Mouse (Mus musculus) large intestine, adult 2 months (tissue): ENCODE results near the gene Gm4756. TPM values are rescaled to one million over a fixed set of nuclear protein-coding genes. Genes with fewer than 3 reads are reported as not detected.
"Not testable (repeated sequence)": the region's sequence is repeated elsewhere in the genome, so short reads cannot be mapped to it uniquely, and the experiment has no call there.

Experiments
- DNase-seq: peaks from one replicate; pipeline ENCODE4 v3.0.0-alpha.2; 2012; ENCODE audit warnings: low read depth, low spot score
- WGBS: fragments of 180-500 bp; shearing (Covaris S2); methylation state at CpG from one replicate; pipeline ENCODE4 v1.1.7; 2018; 5-methylcytosine and 5-hydroxymethylcytosine counted together
- polyA plus RNA-seq: library from polyadenylated mRNA; depleted of rRNA; stranded (reverse); fragments of >200 nt; gene quantifications from 2 replicates; pipeline ENCODE4 v1.2.3, GENCODE M21; 2012

Gene Gm4756
- polyA plus RNA-seq, 1 experiment = not detected

DNA sequence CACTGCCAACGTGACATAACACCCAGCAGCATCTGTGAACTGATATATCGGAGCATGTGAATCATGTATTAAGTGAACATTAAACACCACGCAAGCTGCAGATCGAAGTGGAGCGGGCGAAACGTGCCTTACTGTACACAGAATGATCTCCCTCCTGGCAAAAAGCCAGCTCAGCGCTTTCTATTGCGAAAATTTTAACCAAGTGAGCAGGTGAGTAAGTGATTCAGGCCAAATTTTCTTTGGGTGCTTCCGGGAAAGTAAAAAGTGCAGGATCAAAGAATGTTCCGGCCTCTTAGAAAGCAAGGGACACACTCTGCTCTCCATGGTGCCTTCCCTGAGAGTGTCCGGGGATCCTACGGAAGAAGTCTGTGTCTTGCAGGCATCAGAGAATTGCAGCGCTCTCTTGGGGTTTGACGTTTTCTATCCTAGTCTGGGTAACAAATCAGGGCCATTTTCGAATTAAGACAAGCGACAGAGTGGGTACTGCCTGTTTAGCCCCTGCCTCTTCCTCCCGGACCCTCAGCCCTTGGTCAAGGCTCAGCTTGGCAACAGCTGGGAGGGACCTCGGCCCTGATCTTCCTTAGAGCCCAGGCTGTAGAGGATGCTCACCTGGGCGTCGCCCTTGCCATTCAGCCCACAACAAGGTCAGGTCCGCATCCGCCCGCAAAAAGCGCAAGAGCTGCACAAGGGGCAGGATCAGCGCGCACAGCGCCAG, 14.7 kb upstream of the Gm4756 start:
- DNase-seq = peak; percentile 32
- 1% methylated on average over 28 of the region's 28 CpGs for WGBS

DNA sequence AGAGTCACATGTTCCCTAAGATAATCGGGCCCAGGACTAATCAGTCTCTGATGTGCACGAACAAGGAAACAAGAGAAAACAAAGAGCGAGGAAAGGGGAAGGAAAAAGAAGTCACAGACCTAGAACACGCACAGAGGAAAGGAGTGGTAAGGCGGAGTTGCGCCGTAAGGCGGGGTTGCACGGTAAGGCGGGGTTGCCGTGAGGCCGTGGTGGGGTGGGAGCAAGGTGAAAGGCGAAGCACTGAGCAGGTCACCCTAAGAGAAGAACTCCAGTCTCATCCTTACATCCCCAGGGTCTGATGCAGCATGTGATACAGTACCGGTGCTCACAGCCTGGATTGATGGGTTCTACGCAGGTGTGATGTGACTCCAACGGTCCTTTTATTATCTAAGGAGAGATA, 6.3 kb upstream of the Gm4756 start:
- DNase-seq = no peak
- WGBS = 93% methylated on average over 16 of the region's 16 CpGs

DNA sequence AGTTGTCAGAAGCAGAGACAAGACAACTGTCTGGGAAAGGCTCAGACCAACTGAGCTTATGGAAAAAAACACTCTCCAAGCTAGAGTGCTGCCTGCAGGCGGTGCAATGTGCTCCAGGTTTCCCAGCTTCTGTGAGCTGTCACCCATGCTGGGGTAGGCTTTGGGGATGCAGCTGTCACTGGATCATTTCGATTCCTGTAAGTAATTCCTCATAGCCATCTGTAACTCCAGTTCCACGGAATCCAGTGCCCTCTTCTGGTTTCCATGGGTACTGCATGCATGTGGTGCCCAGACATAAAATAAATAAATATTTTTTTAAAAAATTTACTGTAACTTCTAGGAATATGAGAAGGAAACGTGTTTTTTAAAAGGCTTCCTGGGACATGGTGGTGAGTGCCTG, 5.2 kb upstream of the Gm4756 start:
- no peak for DNase-seq
- WGBS = 25% methylated on average over 4 of the region's 4 CpGs

DNA sequence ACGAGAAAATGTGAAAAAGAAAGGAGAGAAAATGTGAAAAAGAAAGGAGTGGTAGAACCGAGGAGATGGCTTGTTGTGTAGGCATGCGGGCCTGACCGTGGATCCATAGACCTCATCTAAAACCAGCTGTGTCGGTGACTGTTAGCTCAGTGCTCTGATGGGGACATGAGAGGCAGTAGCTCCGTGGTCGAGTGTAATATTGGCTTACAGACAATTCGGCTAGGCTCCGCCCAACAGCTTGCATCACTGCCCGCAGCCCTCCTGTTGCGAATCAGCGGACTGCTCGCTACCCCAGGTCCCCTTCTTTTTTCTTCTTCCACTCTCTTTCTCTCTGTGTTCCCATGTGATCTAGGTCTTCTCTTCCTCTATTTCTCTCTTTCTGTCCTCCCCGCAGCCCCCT, 540 bp downstream of the Gm4756 start:
- WGBS = 93% methylated on average over 14 of the region's 14 CpGs
- DNase-seq = no peak

DNA sequence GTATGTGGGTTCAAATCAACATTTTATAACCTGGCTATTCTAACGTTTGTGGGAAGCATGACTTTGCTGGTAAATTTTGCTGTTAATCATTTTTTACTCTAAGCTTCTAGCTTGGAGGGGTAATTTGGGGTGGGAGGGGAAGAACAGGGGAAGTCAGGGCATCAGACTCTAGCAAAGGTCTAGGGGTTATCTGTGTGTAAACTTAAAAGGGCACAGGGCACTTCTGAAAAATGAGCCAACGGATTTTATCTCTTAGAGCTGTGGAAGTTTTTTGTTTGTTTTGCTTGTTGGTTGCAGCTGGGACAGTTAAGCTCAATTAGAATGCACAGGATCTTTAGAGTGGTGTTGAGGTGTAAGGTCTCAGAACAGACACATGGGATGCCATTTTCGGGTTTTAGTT, 11.4 kb downstream of the Gm4756 start:
- DNase-seq = no peak
- WGBS = 50% methylated on average over 3 of the region's 3 CpGs

DNA sequence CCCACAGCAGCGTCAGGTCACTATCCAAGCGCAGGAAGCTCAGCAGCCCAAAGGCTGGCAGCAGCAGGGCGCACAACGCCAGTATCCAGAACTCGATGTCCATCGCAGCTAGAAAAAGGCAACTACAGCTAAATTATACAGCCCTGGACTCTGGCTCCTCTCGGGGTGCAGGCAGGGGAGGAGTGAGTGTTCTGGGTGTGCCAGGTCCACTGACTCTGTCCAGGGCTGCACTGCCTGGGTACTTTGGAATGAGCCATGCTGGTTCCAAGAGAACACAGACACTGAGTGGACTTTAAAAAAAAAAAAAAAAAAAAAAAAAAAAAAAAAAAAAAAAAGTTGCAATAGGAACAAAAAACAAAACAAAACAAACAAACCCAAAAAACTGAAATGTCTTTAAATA, 20.7 kb downstream of the Gm4756 start:
- WGBS = 88% methylated on average over 7 of the region's 7 CpGs
- DNase-seq = no peak

DNA sequence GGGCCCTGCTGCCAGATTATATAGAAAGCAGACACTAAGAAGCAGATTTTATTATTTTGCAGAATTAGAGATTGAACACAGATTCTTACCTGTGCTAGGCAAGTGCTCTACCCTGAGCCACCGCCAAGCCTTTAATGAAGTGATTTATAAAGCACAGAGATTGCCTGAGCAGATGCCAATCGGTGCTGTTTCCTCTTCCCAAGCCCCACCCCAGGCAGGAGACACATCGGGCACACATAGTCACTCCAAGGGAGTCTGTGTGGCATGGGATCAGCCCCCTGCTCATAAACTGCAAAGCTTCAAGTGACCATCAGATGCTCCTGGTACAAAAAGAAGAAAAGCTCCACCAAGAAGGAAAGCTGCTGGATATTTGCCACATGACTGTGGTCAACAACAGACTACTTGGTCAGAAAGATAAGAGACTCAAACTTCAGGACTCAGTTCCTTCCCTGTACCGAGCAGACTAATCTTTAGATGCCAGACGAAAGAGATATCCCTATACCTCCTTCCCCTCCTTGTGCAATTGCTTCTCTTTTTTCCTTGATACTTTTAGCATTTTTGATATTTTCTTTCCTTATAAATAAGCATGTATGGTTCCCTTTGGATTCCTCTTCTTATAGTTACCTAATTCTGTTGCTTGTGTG, 26.5 kb downstream of the Gm4756 start:
- DNase-seq = no peak
- 51% methylated on average over 5 of the region's 5 CpGs for WGBS

DNA sequence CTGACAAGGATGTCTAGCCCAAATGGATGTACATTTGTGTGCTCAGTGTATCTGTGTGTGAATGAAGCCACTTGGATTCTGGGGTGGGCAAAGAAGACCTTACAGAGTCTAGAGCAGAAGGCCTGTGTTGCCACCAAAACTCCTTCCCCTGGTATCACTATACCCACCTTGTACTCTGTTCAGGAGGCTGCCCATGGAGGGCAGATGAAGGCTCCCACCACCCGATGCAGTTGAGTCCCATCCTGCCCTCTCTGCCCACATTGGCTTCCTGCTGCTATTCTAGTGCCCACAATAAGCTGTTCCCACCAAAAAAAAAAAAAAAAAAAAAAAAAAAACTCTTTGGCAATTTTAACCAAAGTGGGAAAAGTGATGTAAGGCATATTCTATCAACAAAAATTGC, 28.0 kb downstream of the Gm4756 start:
- no peak for DNase-seq
- WGBS = 77% methylated on average over 1 of the region's 1 CpGs

DNA sequence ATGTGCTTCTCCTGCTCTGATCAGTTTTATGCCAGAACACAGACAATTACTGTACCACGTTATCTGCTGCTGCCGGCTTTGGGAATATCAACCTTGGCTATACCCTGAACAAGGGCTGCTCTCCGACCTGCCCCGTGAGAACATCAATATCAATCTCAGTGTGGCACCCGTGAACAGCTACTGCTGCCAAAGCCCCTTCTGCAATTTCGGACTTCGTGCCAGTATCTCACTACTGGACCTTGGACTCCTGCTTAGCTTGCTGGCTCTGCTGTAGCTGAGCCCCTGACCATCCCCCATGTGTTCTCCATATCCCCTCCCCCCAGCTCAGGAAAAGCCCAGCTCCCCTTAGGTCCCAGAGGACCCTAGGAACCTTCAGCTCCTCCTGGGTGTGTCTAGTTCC, 28.6 kb downstream of the Gm4756 start:
- no peak for DNase-seq
- WGBS = 89% methylated on average over 7 of the region's 7 CpGs

DNA sequence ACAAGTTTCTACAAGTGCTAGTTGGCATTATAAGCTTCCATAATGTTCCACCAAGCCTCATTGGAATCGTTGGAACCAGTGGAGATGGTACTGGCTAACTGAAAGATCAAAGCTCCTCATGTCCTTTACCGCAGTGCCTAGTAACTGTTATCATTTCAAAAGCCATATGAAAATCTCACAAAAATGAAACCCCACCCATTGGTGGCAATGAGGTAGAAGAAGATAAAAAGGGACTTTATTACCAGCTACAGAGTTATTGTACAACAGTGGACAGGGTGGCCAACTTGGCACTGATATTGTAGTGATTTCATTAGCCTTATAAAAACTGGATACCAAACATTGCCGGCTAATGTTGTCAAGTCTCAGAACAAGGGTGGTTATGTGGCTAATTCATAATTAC, 37.4 kb downstream of the Gm4756 start:
- DNase-seq = no peak
- WGBS = 71% methylated on average over 3 of the region's 3 CpGs

DNA sequence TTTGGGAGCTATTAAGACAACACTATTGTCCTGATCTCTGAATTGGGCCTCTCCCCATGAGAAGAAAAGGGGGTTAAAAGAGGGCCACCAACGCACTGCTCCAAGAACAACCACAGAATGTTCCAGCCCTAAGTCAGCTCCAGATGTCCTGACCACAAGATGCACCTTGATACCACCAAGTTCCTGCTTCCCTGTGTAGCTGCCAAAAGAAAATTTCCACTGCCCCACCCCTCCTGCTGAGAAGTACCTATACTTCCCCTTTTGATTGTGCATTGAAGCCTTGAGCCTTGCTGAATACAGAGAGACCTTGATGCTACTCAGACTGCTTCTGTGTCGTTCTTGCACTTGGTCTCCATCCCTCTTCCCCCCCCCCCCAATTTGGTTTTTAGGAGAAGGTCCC, 50.7 kb downstream of the Gm4756 start:
- 83% methylated on average over 2 of the region's 2 CpGs for WGBS
- not testable (repeated sequence) for DNase-seq

DNA sequence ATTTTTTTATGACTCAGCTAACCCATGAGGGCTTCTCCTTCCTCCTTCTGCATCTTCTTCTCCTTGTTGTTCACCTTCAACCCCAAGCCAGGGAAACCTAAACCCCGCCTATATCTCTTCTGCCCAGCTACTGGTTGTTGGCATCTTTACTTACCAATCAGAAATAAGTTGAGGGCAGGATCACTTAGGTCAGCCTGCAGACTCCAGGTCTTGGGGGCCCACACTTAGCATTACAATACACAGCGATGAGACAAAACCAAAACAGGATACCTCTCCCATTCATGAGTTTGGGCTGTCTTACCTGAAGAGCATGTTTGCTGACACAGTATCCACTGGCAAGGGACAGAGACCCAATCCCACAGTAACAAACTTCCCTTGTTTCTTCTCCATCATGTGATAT, 55.5 kb downstream of the Gm4756 start:
- 73% methylated on average over 2 of the region's 2 CpGs for WGBS
- DNase-seq = no peak

DNA sequence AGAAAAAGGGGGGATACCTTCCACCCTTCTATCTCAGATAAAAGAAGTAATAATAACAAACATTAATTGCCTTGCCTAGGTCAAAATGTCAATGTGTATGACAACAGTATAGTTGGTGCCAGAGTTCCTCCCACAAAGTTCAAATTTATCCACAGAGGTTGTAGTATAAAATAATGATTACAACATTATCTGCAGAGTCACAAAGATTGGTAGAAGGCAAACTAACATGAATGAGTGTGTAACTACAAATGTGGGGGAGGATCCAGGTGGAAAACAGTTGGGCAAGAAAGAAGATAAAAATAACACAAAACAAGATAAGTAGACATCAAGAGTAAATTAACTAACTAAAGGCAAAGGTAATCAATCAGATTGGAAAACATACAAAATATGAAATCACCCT, 56.5 kb downstream of the Gm4756 start:
- DNase-seq = no peak

DNA sequence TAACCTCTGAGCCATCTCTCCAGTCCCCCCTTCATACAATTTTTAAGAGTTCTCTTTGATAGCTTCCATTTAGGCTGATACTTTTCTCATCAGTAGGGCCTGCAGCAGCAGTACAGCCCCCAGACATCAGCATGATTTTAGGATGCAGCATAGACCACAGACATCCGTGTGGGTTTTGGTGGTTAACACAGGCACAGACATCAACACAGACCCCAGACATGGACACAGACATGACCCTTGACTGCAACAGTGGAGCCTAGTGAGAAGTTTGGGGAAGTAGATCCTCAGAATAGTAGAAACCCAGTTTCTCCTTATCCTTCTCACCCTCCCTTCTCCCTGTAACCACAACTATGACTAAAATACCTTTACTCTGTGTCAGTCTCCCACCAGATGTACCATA, 64.1 kb downstream of the Gm4756 start:
- DNase-seq = no peak
- WGBS = 88% methylated on average over 1 of the region's 1 CpGs

DNA sequence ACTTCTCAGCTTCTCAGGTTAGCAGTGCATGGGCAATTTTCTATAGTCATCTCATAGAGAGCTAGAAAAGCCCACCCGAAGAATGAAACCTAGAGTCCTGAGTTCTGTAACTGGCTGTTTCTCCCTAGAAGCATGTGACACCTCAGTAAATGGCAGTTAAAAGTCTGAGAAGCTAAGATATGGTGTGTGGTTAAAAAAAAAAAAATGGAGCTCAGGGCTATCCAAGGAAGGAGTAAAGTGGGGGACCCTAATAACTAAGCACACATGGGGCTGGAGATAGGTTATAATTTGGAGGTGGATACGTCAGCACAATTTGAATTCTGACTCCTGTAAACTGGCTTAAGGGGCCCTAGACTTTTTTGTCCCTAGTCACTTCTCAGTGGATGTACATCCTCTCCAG, 66.4 kb downstream of the Gm4756 start:
- WGBS = 93% methylated on average over 2 of the region's 2 CpGs
- DNase-seq = no peak

DNA sequence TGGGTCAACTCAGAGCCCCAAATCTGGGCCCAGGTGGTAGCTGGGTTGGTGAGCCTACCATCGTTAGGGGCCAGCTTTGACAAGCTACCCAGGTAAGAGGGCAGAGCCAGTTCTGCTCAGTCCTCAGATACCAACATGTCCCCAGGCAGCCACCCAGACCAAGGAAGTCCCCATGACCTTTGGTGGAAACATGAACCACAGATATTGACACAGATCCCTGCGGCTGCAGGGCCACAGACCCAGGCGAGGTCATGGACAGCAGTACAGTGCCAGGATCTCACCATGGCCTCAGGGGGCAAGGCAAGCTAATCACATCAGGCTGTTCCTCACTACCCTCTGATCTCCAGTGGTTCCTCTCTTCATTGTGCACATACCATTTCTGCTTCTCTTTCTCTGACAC, 67.4 kb downstream of the Gm4756 start:
- no peak for DNase-seq
- 89% methylated on average over 3 of the region's 3 CpGs for WGBS

DNA sequence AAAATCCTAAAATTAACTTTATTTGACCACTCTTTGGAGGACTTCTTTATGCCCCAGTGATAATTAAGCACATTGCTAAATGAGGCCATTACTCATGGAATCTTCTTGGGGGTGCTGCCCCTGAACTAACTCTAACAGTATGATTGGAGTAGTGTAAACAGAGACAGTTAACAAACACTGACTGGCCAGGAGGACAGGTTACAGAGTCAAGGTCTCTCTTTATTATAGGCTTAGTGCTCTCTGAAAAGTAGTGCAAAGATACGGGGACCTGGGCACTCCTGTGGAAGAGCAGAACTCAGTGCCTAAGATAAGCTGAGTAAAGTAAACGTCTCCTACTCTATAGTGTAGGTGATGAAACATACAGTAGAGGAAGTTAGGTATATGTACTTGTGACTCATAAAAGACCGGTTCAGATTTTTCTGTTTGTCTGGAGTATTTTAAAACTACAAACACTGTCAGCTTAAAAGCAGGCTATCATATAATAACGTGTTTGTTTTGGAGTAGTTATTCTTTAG, 85.1 kb downstream of the Gm4756 start:
- DNase-seq = no peak
- 30% methylated on average over 4 of the region's 4 CpGs for WGBS

DNA sequence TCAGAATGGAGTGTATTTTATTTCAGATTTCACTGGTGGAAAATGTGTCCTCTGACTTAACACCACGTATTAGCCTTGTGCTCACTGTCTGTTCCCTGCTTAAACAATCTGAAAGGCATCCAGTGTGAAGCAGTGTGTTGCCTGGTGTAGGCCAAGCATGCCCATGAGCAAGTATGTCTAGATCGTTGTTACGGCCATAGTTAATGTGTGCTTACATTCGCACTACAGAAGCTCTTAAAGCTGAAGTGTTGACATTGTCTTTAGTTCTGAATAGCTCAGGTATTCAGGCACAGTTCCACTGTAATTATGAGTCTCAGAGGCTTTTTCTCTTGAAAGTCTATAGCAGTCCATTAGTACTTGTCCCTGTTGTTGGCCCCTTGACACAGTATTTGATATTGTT, 95.1 kb downstream of the Gm4756 start:
- DNase-seq = no peak
- WGBS = 55% methylated on average over 4 of the region's 4 CpGs

DNA sequence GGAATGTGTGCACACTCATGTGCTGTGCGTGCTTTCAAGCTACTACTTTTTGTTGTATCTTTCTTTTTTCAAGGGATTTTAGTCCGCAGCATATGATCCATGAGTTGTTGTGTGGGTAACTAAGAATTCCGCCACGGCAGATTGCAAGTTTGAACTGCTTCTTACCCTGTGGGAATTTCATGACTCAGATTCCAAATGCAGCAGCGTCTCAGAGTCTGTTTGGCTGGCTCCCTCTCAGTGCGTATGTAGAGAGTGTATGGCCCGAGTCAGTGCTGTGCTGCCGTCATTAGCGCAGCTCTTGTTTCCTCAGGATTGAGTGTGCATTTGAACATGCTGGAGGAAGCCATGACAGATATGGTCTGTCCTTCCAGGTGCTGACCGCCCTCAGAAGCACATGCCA, 110.9 kb downstream of the Gm4756 start:
- WGBS = 89% methylated on average over 10 of the region's 10 CpGs
- no peak for DNase-seq

DNA sequence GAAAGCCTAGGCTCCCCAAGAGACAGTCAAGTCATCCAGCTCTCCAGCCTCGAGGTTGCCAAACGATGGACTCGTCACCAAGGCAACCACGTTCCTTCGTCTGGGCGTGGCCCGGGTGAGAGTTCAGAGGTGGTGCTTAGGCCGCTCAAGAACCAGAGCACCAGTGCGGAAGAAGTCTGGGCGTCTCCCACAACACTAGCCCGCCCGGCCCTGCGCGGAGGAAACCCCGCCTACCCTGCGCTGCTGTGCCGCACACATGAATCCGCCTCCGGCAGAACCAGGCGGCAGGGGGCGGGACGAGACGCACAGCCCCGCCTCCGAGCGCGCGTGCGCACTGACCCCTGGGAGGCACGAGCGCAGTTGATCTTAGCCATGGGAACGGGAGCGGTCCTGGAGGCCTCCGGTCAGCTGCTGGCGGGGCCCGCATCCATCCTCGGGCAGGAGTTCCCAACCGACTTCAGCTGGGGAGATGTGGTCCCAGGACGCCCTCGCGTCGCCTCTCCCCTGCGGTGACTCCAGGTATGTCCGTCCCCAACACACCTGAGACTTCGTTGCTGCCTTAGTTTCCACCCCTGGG, 113.4 kb downstream of the Gm4756 start, which contains the start of gene Pcnx4:
Pcnx4 (plus strand) TSS at position 363 of the 577 bp plus-strand sequence.
- peak; percentile 88 for DNase-seq
- WGBS = under 1% methylated on average over 45 of the region's 45 CpGs

DNA sequence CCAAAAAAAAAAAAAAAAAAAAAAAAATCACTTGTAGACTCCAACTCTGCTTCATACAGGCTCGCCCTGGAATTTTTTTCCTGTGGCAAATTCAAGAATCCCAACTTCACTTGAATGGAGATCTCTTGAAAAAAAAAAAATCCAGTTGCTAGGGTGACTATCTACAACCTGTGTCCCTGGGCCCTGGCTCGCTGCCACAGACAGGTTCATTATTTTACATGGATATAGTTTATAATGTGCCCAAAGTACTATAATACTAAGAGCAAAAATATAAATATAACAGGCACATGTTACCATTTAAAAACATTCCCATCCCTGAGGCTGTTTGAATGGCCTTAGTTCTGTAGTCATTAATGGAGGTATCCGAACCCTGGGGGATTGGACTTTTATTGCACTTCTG, 113.9 kb downstream of the Gm4756 start:
- DNase-seq = no peak
- 38% methylated on average over 3 of the region's 3 CpGs for WGBS
